Mouse (Mus musculus) embryonic facial prominence, embryonic 10.5 days (tissue): Measurements from ENCODE around the gene Phactr1. TPM values are rescaled to one million over a fixed set of nuclear protein-coding genes. Genes with fewer than 3 reads are reported as not detected.

Experiments used
- DNase-seq: peaks from one replicate; pipeline ENCODE4 v3.0.0-alpha.2; 2017; ENCODE audit warnings: low spot score
- H3K27ac ChIP-seq: fragments of 300-500 bp; sonication (generic); replicated peaks from 2 replicates; pipeline ENCODE4 v1.5.1; 2016; ENCODE audit warnings: mild to moderate bottlenecking
- H3K27me3 ChIP-seq: fragments of 300-500 bp; sonication (generic); replicated peaks from 2 replicates; pipeline ENCODE4 v1.6.1; 2016; ENCODE audit warnings: low read depth, mild to moderate bottlenecking; ENCODE audit not compliant: poor library complexity, severe bottlenecking
- H3K36me3 ChIP-seq: fragments of 300-500 bp; sonication (generic); replicated peaks from 2 replicates; pipeline ENCODE4 v1.6.1; 2016; ENCODE audit warnings: mild to moderate bottlenecking, moderate library complexity
- H3K4me1 ChIP-seq: fragments of 300-500 bp; sonication (generic); 2 replicates; pipeline ENCODE4 v1.6.1; 2016
- H3K4me3 ChIP-seq: fragments of 300-500 bp; sonication (generic); 2 replicates; pipeline ENCODE4 v1.5.1; 2016; ENCODE audit warnings: mild to moderate bottlenecking, moderate library complexity
- H3K9me3 ChIP-seq: fragments of 300-500 bp; sonication (generic); 2 replicates; pipeline ENCODE4 v1.6.1; 2016; ENCODE audit warnings: mild to moderate bottlenecking
- WGBS: fragments of 180-500 bp; shearing (Covaris S2); methylation state at CpG from one replicate; pipeline ENCODE4 v1.1.7; 2016; 5-methylcytosine and 5-hydroxymethylcytosine counted together
- polyA plus RNA-seq: library from polyadenylated mRNA; unstranded; fragments of >200 nt; fragmentation: Nextera tagmentation; extraction: Ambion mirVana; gene quantifications from 2 replicates; pipeline ENCODE4 v1.2.1, GENCODE M21; 2016

Gene Phactr1
- polyA plus RNA-seq, 1 experiment from 2014 or later = 14.5 TPM

DNA sequence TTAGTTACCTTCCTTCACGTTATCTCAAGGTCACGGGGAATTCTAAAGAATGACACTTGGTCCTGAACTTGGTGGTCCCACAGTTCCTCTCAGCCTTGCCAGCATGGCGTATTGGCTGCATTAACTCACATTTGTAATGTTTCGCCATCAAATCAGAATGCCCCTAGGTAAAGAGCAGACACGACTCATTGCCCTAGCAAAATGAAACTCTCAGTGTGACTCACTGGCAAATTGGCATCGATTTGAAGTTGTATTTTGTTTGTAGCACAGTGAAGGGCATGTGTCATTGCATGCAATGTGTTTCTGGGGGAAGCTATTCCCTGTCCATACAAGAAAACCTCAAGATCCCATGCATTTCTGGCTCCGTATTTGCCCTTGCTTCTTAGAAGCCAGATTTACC, 404.8 kb downstream of the Phactr1 start:
- Histone ChIP-seq H3K4me1 (no peaks in the 10 kb centered on the region), H3K27me3 (no peaks in the 10 kb centered on the region), H3K27ac (no peak overlapping the region), H3K4me3 (no peak overlapping the region), H3K9me3 (no peaks in the 10 kb centered on the region), H3K36me3 (no peaks in the 10 kb centered on the region)
- no peak for DNase-seq
- WGBS = 87% methylated on average over 7 of the region's 7 CpGs

DNA sequence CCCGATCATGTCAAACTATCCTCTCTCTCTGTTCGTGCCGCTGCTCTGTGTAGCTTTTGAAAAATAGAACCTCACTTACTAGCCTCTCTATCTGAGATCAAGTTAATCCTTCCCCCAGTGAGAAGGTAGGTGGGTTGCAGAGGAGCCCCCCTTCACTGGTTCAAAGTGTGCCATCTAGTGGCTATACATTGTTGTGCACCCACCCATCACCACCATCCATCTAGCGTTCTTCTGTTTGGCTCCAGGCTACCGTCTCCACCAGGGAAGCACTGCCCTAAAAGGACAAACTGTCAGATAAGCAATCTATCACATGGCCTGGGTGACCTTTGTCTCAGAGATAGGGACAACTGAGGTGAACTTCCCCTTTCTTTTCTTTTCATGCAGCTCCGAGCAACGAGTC, 413.9 kb downstream of the Phactr1 start:
- H3K4me1 ChIP-seq = no peaks in the 10 kb centered on the region
- H3K27ac ChIP-seq = no peak overlapping the region
- H3K9me3 ChIP-seq = no peaks in the 10 kb centered on the region
- no peaks in the 10 kb centered on the region for H3K36me3 ChIP-seq
- DNase-seq = peak; percentile 48
- H3K4me3 ChIP-seq = no peak overlapping the region
- 0 out of 2 replicates have a peak, but pooled peaks cover 5% of the 10 kb centered on the region for H3K27me3 ChIP-seq
- 48% methylated on average over 7 of the region's 7 CpGs for WGBS

DNA sequence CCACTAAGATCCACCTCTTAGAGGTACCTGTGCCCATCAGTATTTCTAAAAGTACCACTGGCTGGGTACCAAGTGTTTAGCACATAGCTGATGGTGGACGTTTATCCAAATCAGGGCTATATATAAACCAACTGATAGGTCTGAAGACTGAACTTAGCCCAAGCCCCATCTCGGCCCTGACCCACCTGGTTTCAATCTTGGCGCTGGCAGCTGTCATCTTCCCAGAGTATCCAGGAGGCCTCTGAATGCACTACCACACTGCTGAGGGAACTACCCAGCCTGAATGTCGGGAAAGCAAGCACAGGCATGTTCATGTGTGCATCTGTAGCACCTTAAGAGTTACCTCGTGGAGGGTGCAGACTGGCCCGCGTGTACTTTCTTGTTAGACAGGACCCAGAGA, 422.5 kb downstream of the Phactr1 start:
- 69% methylated on average over 7 of the region's 7 CpGs for WGBS
- no peak for DNase-seq
- Histone ChIP-seq H3K4me3 (no peak overlapping the region), H3K27ac (no peak overlapping the region), H3K9me3 (peaks cover 5% of the 10 kb centered on the region), H3K27me3 (no peaks in the 10 kb centered on the region), H3K36me3 (no peaks in the 10 kb centered on the region), H3K4me1 (peaks cover 6% of the 10 kb centered on the region)

DNA sequence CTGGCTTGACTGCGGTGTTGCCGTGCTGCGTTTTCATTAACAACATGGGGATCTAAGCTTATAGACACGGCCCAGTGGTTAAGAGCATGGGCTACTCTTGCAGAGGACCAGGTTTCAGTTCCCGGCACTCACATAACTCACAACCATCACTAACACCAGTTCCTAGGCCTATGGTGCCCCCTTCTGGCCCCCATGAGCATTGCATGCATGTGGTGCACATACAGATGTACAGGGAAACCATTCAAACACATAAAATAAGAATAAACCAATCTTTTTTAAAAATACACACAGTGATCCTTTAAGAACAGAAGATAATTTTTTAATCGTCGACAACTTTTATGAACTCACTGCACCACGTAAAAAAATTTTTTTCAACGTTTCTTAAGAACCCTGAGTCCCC, 424.1 kb downstream of the Phactr1 start:
- DNase-seq = no peak
- peaks cover 5% of the 10 kb centered on the region for H3K9me3 ChIP-seq
- no peak overlapping the region for H3K27ac ChIP-seq
- peaks cover 6% of the 10 kb centered on the region for H3K4me1 ChIP-seq
- 96% methylated on average over 9 of the region's 9 CpGs for WGBS
- no peaks in the 10 kb centered on the region for H3K27me3 ChIP-seq
- no peaks in the 10 kb centered on the region for H3K36me3 ChIP-seq
- H3K4me3 ChIP-seq = no peak overlapping the region

DNA sequence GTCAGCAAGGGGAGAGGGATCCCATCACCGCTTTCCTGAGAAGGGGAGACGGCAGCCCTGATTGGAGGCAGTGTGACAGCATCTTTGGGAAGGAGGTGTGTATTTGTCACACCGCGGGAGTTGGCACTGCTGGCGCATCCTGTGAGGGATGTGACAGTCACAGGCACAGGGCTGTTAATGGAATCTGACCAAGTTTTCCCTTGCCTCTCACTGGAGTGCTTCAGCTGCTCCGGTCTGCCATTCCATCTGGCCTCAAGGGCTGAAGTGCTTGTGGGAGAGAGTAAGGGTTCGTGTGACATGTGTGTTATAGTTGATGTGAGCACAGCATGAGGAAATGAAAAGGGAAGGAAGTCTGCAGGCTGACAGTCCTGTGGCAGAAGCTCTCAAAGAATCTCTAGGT, 431.9 kb downstream of the Phactr1 start:
- peaks cover 5% of the 10 kb centered on the region; the same call in 1 of the 2 replicates for H3K9me3 ChIP-seq
- 74% methylated on average over 7 of the region's 7 CpGs for WGBS

DNA sequence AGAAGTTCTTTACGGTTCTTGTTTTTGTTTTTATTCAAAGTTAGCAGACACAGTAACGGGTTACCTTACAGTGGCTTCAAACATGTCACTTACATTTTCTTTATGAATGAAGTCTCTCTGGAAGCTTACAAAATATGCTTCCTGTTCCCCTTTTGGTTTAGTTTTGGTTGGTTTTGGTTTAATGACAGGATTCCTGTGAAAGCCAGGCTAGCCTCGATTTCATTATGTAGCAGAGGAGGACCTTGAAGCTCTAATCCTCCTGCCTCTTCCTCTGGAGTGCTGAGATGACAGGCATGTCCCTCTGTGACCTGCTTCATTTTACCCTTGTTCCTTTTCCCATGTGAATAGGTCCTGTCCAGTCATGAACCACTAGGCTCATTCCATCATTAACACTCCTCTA, 432.3 kb downstream of the Phactr1 start:
- Histone ChIP-seq H3K36me3 (no peaks in the 10 kb centered on the region), H3K4me3 (no peak overlapping the region), H3K9me3 (peaks cover 5% of the 10 kb centered on the region; the same call in 1 of the 2 replicates), H3K4me1 (peaks cover 8% of the 10 kb centered on the region; the same call in 1 of the 2 replicates), H3K27ac (no peak overlapping the region), H3K27me3 (no peaks in the 10 kb centered on the region)
- DNase-seq = no peak
- 84% methylated on average over 3 of the region's 3 CpGs for WGBS

More for the DNA sequence above, 431.9 kb downstream of the Phactr1 start:
- Histone ChIP-seq H3K4me3 (no peak overlapping the region), H3K36me3 (no peaks in the 10 kb centered on the region), H3K4me1 (peaks cover 8% of the 10 kb centered on the region; the same call in 1 of the 2 replicates), H3K27me3 (no peaks in the 10 kb centered on the region), H3K27ac (no peak overlapping the region)
- no peak for DNase-seq

DNA sequence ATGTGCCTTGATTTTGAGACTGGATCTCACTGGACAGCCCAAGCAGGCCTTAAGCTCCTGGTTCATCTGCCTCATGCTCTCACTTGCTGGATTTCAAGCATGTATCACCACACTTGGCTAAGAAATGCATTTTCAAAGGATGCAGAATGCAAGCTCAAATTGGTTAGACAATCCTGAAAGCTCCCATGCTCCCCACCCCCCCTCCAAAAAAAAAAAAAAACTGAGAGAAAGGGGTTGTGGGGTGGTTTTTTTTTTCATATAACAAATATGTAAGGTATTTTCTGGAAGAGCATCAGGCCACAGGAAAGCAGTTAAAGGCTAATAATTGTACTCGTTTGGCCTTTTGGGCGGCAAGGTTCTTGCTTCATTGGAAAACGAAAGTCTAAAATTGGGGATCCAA, 432.7 kb downstream of the Phactr1 start:
- H3K27me3 ChIP-seq = no peaks in the 10 kb centered on the region
- 91% methylated on average over 3 of the region's 3 CpGs for WGBS
- peaks cover 8% of the 10 kb centered on the region; the same call in 1 of the 2 replicates for H3K4me1 ChIP-seq
- H3K4me3 ChIP-seq = no peak overlapping the region
- H3K36me3 ChIP-seq = no peaks in the 10 kb centered on the region
- DNase-seq = no peak
- H3K27ac ChIP-seq = no peak overlapping the region
- H3K9me3 ChIP-seq = peaks cover 5% of the 10 kb centered on the region; the same call in 1 of the 2 replicates

DNA sequence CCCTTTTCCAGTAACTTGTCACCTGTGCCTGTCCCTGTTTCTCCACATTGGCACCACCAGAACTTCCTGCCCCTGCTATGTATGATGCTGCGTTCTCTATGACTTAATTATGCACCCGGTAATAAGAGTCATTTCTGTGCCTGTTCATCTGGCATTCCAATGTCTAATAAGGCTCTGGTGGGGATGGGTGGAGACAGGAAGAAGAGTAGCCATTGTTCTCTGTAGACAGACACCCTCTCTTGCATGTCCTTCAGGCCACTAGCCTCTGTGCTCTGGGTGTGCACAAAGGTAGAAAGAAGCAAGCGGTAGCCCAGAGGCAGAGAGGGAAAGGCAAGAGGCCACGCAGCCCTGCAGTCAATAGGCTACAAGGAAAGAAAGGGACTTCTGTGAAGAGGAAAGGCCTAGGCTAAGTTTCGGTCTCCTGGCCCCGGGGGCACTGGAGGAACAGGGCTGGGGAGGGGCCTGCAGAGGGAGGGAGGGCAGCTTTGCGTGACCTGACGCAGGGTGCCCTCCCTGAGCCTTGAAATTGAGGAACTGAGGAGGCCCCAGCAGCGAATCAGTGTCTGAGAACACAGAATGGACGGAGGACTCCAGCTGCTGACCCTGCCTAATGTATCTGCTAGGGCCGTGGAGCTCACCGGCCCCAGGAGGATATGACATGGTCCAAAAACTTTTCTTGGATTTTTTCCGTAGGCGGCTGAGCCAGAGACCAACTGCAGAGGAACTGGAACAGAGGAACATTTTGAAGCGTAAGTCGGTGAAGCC, 442.1 kb downstream of the Phactr1 start:
- peaks cover 39% of the 10 kb centered on the region for H3K4me1 ChIP-seq
- no peaks in the 10 kb centered on the region; the same call in 1 of the 2 replicates for H3K27me3 ChIP-seq
- H3K36me3 ChIP-seq = no peaks in the 10 kb centered on the region
- 35% methylated on average over 16 of the region's 16 CpGs for WGBS
- peak; percentile 53 for DNase-seq
- peak overlapping the region; percentile 34 for H3K4me3 ChIP-seq
- peak overlapping the region; percentile 73 for H3K27ac ChIP-seq
- H3K9me3 ChIP-seq = no peaks in the 10 kb centered on the region

DNA sequence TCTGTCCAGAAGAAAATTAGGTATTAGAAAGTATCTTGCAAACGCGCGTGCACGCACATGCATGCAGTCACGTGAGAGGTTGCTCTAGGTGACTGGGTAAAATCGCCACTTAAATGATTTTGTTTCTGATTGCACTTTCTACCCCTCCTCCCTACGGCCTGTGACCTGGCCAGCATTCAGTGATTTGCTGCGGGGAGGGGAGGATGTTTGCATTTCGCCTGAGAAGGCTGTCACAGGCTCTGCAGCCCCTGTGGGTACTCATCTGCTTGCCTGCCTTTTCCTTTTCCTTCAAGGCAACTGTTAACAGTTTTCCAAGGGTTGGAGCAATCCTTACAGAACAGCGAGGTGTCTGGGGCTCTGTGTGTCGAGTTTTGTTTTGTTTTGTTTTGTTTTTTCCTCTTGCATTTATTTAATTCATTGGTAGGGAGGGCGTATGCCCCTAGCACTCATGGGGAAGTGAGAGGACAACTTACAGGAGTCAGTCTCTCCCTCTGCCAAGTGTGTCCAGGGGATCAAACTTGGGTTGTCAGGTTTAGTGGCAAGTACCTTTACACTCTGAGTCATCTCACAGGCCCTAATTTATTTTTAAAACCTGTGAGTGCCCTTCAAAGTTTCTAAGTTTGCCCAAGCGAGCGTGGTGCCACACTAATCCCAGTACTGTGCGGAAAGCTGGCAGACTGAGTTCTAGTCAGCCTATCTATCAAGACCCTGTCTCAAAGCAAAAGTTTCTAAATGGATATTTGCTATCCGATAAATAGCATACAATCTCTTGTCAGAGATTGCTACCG, 443.7 kb downstream of the Phactr1 start:
- peak overlapping the region; percentile 73 for H3K27ac ChIP-seq
- 42% methylated on average over 17 of the region's 17 CpGs for WGBS

DNA sequence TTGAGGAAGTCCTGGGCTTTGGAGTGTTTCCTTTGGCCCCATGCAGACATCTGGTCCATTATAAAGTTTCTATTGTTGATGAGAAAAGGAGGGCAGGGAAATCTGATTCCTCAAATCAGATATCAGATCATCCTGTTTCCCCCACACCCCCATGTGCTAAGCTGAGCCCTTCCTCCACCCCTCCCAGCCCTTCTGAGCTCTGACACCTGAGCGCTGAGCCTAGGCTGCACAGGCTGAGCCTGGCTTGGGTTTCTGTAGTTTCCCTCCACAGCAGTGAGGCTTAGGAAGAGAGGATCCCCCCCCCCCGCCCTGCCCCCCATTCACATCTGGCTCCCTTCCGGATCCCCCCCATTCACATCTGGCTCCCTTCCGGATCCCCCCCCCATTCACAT, 444.3 kb downstream of the Phactr1 start:
- WGBS = 41% methylated on average over 4 of the region's 4 CpGs
- Histone ChIP-seq H3K4me3 (peak overlapping the region; percentile 29; the same call in 1 of the 2 replicates), H3K9me3 (no peaks in the 10 kb centered on the region), H3K27ac (0 out of 2 replicates have a peak overlapping the region, but pooled peaks have one; percentile 40), H3K4me1 (peaks cover 42% of the 10 kb centered on the region), H3K27me3 (no peaks in the 10 kb centered on the region; the same call in 1 of the 2 replicates), H3K36me3 (no peaks in the 10 kb centered on the region)
- peak; percentile 41 for DNase-seq

More for the DNA sequence above, 443.7 kb downstream of the Phactr1 start:
- peaks cover 39% of the 10 kb centered on the region for H3K4me1 ChIP-seq
- peak overlapping the region; percentile 34; the same call in 1 of the 2 replicates for H3K4me3 ChIP-seq
- DNase-seq = peak; percentile 38
- no peaks in the 10 kb centered on the region for H3K9me3 ChIP-seq
- H3K36me3 ChIP-seq = no peaks in the 10 kb centered on the region
- no peaks in the 10 kb centered on the region; the same call in 1 of the 2 replicates for H3K27me3 ChIP-seq

DNA sequence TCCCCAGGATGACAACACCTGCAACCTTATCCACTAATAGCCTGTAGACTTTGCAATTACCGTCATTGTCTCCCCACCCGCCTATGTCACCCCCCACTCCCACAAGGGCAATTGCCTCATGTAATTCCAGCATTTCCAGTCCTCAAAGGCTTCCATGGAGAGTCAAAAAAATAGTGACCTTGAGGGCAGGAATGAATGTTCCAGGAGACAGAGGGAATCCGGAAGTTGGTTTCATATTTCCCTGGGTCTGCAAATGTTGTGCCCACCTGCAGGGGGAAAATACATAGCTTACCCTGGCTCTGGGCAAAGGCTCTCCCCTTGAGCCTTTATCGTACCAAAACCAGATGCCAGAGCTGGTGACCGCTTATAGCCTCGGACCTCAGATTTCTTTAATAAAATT, 449.7 kb downstream of the Phactr1 start:
- Histone ChIP-seq H3K4me3 (no peak overlapping the region), H3K27ac (no peak overlapping the region), H3K9me3 (no peaks in the 10 kb centered on the region), H3K36me3 (no peaks in the 10 kb centered on the region), H3K4me1 (peaks cover 39% of the 10 kb centered on the region), H3K27me3 (no peaks in the 10 kb centered on the region)
- 49% methylated on average over 6 of the region's 6 CpGs for WGBS
- DNase-seq = peak; percentile 38

DNA sequence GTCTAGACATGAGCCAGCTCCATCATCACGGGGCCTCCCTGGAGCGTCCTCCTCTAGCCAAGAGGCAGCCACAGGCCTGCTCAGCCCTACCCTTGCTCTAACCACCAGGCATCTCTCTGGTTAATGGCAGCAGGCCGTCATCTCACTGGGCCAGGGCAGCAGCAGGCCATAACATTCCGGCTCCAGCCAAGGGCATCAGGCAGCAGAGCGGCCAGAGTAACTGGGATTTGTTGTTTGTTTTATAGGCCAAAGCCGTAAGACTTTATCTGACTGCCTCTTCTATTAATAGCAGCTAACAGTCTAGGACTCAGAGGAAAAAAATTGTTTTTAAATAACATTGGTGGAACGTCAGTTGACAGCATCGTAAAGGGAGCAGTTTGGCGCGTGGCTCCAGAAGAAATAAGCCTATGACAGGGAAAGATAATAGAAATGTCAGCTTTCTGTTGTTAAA, 451.3 kb downstream of the Phactr1 start:
- Histone ChIP-seq H3K36me3 (peaks cover 4% of the 10 kb centered on the region; the same call in 1 of the 2 replicates), H3K4me1 (peaks cover 31% of the 10 kb centered on the region), H3K27ac (peak overlapping the region; percentile 57; the same call in 1 of the 2 replicates), H3K9me3 (no peaks in the 10 kb centered on the region), H3K4me3 (no peak overlapping the region), H3K27me3 (no peaks in the 10 kb centered on the region)
- WGBS = 86% methylated on average over 10 of the region's 10 CpGs
- DNase-seq = no peak
